Mouse (Mus musculus): ENCODE data around the gene Mical3. TPM values are rescaled to one million over a fixed set of nuclear protein-coding genes. Genes with fewer than 3 reads are reported as not detected.

Gene Mical3
- total RNA-seq, 1 experiment from 2014 or later = 24.3 TPM

- no peak for ATAC-seq (replicated peaks; ENCODE audit: low read depth, poor library complexity, severe bottlenecking)
These were observed 17.6 kb upstream of the Mical3 start for GRCm38 (mm10) chr6:121148360-121148759.

DNA sequence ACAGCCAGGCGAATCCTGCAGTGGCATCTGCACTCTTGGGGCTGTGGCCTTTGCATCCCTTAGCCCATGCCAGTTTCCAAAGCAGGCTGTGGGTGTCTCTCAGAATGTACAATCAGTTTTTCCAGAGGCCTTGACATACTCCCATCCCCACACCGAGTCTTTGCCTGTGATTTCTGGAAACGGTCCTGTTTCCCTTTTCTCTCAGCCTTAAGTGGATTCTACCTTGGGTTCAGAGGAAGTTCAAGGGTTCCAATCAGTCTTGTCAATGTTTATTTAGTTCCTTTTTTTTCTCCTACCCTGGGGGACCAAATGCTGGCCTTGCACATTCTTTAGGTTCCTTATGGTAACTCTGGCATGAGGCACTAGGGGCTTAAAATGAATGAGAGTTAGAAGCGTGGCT, 16.0 kb upstream of the Mical3 start:
- peak; percentile 77 for ATAC-seq (replicated peaks; ENCODE audit: low read depth, poor library complexity, severe bottlenecking)

DNA sequence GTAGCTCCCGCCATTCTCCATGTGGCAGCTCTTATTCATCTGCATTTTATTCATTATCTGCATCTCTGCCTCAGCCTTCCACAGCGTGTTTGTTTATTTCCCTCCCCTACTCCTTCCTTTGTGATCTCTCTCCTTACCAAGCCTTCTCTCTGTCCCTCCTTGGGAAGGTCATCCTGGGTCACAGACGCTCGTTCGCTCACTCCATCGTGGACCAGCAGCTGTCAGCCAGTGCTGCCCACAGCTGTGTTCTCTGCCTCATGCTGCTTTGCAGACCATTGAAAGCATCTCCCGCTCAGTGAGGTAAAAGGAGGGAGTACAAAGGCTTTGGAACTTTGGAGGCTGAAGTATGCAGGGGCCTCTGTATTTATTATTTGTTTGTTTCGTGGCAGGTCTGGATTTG, 15.1 kb upstream of the Mical3 start:
- ATAC-seq (replicated peaks; ENCODE audit: low read depth, poor library complexity, severe bottlenecking) = no peak

- no peak for ATAC-seq (replicated peaks; ENCODE audit: low read depth, poor library complexity, severe bottlenecking)
These were observed 14.3 kb upstream of the Mical3 start for GRCm38 (mm10) chr6:121145010-121145604.

DNA sequence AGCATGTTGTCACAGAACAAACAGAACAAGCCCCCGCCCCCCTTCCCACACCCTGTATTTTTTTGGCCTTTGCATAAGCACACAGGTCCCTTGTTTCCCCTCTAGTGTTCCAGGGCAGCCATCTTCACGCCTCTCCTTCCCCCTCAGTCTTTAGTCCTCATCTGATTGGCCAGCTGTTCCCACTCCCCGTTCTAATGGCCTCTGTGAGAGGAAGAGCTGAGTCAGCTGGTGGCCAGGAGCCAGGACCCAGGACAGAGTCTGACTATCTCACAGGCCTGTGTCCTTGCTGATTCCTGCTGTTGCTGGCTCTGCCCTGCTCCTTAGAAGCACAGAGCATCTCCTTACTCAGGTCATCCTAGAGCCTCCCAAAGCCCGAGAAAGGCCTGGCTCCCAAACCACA, 13.3 kb upstream of the Mical3 start:
- 0 out of 2 replicates have a peak, but pooled peaks have one; percentile 35 for ATAC-seq (replicated peaks; ENCODE audit: low read depth, poor library complexity, severe bottlenecking)

GRCm38 (mm10) chr6:121143439-121143838, 12.6 kb upstream of the Mical3 start:
- ATAC-seq (replicated peaks; ENCODE audit: low read depth, poor library complexity, severe bottlenecking) = no peak

- ATAC-seq (replicated peaks; ENCODE audit: low read depth, poor library complexity, severe bottlenecking) = no peak
These were observed 11.5 kb upstream of the Mical3 start for GRCm38 (mm10) chr6:121142298-121142697.

- ATAC-seq (replicated peaks; ENCODE audit: low read depth, poor library complexity, severe bottlenecking) = no peak
These were observed 8.5 kb upstream of the Mical3 start for GRCm38 (mm10) chr6:121139271-121139670.

DNA sequence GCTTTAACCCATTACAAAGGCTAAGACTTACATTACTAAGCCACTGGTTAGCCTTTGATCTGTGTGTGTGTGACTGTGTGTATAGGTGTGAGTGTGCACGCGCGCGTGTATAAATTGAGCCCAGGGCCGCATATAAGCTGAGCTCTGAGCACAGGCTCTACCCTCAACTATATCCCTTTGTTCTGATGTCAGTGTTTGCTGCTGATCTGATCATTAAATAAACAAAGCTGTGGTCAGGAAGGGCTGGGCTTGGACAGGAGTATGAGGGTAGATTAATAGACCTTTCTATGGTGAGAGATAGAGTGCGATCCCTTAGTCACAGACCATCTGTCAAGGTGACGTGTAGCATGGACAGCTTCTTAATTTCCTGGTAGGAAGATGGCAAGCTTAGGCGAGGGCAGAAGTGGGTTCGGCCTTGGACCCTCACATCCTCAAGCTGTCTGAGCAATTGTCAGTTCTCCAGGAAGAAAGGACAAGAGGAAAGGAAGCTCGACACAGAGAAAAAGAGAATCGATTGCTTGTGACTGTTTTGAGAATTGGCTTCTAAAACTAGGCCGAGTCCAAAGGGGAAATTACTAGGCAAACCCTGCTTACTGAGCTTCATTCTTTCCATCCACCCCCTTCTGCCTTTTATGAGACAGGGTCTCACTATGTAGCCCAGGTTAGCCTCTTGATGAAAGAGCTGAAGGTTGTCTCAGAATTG, 7.7 kb upstream of the Mical3 start:
- no peak for ATAC-seq (replicated peaks; ENCODE audit: low read depth, poor library complexity, severe bottlenecking)

DNA sequence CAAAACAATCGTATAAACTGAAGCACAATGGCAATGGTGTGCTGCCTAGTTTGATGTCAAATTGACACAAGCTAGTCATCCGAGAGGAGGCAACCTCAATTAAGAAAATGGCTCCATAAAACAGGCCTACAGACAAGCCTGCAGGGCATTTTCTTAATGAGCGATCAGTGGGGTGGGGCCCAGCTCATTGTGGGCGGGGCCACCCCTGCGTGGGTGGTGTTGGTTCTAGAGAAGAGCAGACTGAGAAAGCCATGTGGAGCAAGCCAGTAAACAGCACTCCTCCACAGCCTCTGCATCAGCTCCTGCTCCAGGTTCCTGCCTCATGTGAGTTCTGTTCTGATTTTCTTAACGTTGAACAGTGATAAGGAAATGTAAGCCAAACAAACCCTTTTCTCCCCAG, 6.4 kb upstream of the Mical3 start:
- ATAC-seq (replicated peaks; ENCODE audit: low read depth, poor library complexity, severe bottlenecking) = no peak

- no peak for ATAC-seq (replicated peaks; ENCODE audit: low read depth, poor library complexity, severe bottlenecking)
These were observed 4.1 kb upstream of the Mical3 start for GRCm38 (mm10) chr6:121134884-121135283.

DNA sequence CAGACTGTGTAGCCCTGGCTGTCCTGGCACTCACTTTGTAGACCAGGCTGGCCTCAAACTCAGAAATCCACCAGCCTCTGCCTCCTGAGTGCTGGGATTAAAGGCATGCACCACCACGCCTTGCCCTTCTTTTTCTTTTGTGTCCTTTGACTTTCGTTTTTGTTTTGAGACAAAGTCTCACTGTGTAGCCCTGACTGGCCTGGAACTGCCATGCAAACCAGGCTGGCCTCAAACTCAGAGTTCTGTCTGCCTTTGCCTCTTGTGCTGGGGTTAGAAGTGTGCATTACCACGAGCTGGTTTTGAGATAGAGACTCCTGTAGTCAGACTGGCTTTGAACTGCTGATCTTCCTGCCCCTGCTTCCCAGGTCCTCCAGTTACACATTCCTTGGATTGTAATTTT, 3.5 kb upstream of the Mical3 start:
- no peak for ATAC-seq (replicated peaks; ENCODE audit: low read depth, poor library complexity, severe bottlenecking)

- peak; percentile 92 for ATAC-seq (replicated peaks; ENCODE audit: low read depth, poor library complexity, severe bottlenecking)
These were observed 627 bp downstream of the Mical3 start for GRCm38 (mm10) chr6:121130039-121130705.

- ATAC-seq (replicated peaks; ENCODE audit: low read depth, poor library complexity, severe bottlenecking) = no peak
These were observed 1.3 kb downstream of the Mical3 start for GRCm38 (mm10) chr6:121129506-121129905.

GRCm38 (mm10) chr6:121128736-121129135, 2.1 kb downstream of the Mical3 start:
- ATAC-seq (replicated peaks; ENCODE audit: low read depth, poor library complexity, severe bottlenecking) = no peak

DNA sequence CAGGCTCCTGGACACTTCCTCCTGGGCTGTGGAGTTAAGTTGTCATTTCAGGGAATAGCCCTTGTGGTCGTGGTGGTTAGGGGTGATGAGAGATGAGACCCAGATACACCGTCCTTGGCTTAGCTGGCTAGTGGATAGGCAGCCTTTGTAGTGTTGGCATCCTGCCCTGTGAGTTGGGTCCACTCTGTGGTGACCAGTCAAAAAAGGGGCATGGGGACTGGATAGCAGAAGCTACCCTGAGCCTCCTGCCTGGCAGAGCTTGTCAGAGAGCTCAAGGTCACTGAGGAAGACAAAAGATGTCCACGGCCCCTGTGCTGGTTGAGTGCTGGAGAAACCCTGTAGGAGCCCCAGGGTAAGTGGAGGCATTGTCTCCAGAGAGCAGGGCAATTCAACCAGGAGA, 3.1 kb downstream of the Mical3 start:
- no peak for ATAC-seq (replicated peaks; ENCODE audit: low read depth, poor library complexity, severe bottlenecking)

GRCm38 (mm10) chr6:121126202-121126601, 4.6 kb downstream of the Mical3 start:
- ATAC-seq (replicated peaks; ENCODE audit: low read depth, poor library complexity, severe bottlenecking) = no peak

DNA sequence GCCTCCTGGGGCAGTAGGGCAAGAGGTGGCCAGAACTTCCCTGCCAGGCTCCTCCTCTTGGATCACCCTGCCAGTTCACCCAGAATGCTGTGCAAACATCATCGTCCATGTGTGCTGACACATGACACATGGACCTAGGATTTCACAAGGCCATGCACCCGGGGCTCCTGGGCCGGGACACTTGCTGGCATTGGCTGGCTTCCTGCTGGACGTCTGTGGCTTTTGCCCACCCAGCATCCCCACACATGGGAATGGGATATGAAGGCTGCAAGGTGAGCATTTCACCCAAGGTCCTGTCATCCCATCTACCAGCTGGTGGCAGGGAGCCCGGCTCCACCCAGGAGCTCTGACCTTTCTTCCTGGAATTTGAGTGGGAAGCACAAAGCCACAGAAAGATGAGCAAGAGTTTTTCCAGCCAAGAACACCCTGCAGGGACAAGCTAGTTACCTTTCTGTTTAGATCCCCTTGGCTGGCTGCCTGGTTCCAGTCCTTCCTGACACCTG, 8.0 kb downstream of the Mical3 start:
- no peak for ATAC-seq (replicated peaks; ENCODE audit: low read depth, poor library complexity, severe bottlenecking)

DNA sequence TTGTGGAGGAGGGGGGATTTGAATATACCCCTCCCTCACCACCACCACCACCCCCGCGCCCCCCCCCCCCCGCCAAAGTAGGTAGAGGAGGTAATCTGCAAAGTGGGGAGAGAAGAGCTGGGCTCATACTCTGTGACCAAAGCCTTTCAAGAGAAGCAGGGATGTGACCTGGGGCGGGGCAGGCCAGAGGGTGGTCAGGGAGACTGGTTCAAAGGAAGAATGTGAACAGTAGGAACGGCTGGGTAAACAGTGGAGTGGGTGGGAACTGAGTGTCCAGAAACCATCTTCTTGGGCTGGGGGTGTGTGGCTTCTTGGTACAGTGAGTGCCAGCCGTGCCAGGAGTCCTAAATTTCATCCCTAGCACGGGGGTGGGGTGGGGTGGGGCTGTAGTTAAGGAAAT, 10.0 kb downstream of the Mical3 start:
- no peak for ATAC-seq (replicated peaks; ENCODE audit: low read depth, poor library complexity, severe bottlenecking)

- no peak for ATAC-seq (replicated peaks; ENCODE audit: low read depth, poor library complexity, severe bottlenecking)
These were observed 12.6 kb downstream of the Mical3 start for GRCm38 (mm10) chr6:121117971-121118755.
